Mouse (Mus musculus) embryonic facial prominence, embryonic 14.5 days (tissue): ENCODE results near the gene Acot7. TPM values are rescaled to one million over a fixed set of nuclear protein-coding genes. Genes with fewer than 3 reads are reported as not detected.

ENCODE experiments used
- ATAC-seq: fragments of 200-750 bp; cut with Nextera tagmentation; 2 replicates; pipeline ENCODE4 v1.8.0; 2017; ENCODE audit warnings: low read depth, moderate number of reproducible peaks, moderate TSS enrichment
- DNase-seq: peaks from one replicate; pipeline ENCODE4 v3.0.0-alpha.2; 2015; ENCODE audit warnings: low spot score
- H3K27ac ChIP-seq: fragments of 300-500 bp; sonication (generic); replicated peaks from 2 replicates; pipeline ENCODE4 v1.5.1; 2014; ENCODE audit warnings: low read depth, mild to moderate bottlenecking, low read length, moderate library complexity
- H3K27me3 ChIP-seq: fragments of 300-500 bp; sonication (generic); replicated peaks from 2 replicates; pipeline ENCODE4 v1.6.1; 2014; ENCODE audit warnings: low read length; ENCODE audit not compliant: control insufficient read depth, insufficient read depth
- H3K36me3 ChIP-seq: fragments of 300-500 bp; sonication (generic); 2 replicates; pipeline ENCODE4 v1.6.1; 2014; ENCODE audit warnings: low read length, mixed read lengths; ENCODE audit not compliant: control insufficient read depth, insufficient read depth
- H3K4me1 ChIP-seq: fragments of 300-500 bp; sonication (generic); 2 replicates; pipeline ENCODE4 v1.6.1; 2014; ENCODE audit warnings: antibody characterized with exemption, low read length; ENCODE audit not compliant: control insufficient read depth, insufficient read depth
- H3K4me2 ChIP-seq: fragments of 300-500 bp; sonication (generic); 2 replicates; pipeline ENCODE4 v1.6.1; 2014; ENCODE audit warnings: low read depth, mild to moderate bottlenecking, low read length, moderate library complexity, mixed read lengths
- H3K4me3 ChIP-seq: fragments of 300-500 bp; sonication (generic); 2 replicates; pipeline ENCODE4 v1.5.1; 2014; ENCODE audit warnings: low read depth, mild to moderate bottlenecking, low read length
- H3K9ac ChIP-seq: fragments of 300-500 bp; sonication (generic); 2 replicates; pipeline ENCODE4 v1.6.1; 2014; ENCODE audit warnings: low read depth, mild to moderate bottlenecking, low read length, moderate library complexity, mixed read lengths
- H3K9me3 ChIP-seq: fragments of 300-500 bp; sonication (generic); 2 replicates; pipeline ENCODE4 v1.6.1; 2016; ENCODE audit warnings: low read length; ENCODE audit not compliant: control insufficient read depth
- WGBS: fragments of 180-500 bp; shearing (Covaris S2); extraction: QIAGEN DNeasy Blood & Tissue Kit; methylation state at CpG from one replicate; pipeline ENCODE4 v1.1.7; 2014; 5-methylcytosine and 5-hydroxymethylcytosine counted together
- polyA plus RNA-seq: library from polyadenylated mRNA; unstranded; fragments of >200 nt; fragmentation: Nextera tagmentation; extraction: Ambion mirVana; gene quantifications from 2 replicates; pipeline ENCODE4 v1.2.1, GENCODE M21; 2014

Gene Acot7
- polyA plus RNA-seq, 1 experiment from 2014 or later, result 71.8 TPM

DNA sequence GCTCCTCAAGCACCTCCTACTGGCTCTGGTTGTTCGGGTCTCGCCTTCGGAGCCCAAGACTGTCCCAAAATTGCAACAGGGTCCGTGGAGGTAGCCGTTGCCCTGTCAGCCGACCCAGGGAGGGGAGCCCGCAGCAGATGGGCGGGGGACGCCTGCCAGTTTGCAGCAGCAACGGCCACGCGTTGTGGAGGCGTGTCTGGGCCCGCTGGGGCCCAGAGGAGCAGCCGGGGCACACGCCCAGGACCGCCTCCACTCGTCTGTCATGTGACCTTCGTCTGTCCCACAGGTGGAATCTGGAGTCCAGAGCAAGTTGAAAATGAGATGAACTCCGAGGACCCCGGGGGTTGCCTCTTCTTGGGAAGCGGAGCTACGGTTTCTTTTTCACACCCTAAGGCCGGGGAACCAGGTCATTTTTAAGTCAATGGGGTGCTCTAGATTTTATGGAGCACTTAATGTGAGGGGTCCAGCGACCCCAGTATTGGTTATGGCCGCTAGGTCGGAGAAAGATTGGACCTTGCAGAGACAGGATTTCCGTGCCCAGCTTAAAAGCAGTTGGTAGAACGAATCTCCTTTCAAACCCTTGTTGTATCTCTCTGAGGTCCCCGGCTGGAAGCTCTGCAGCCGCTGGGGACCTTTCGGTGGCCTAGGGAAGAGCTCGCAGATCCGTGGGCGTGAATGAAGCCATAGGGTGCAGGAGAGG is 19.2 kb upstream of the Acot7 start, which contains the start of gene Hes2:
Gene Hes2, plus strand, starts transcription at position 283 of the 700 bp plus-strand sequence.
- 6% methylated on average over 28 of the region's 35 CpGs for WGBS

DNA sequence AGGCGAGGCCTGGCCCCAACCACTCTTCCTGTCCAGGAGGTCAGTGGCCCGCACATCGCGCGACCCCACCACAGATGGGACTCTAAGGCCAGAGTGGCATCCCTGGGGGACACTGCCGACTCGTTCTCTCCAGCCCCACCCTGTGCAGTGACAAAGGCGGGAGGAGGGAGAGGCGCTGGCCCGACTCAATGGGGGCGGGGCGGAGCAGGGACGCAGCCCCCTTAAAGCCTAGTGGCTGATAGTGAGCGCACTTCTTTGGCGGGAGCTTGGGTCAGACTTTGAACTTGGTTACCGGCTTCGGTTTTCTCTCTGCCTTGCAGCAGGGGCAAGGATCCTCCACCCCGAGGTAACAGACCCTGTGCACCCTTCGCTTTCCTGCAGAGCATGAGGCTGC is 18.7 kb upstream of the Acot7 start:
- no peaks in the 10 kb centered on the region for H3K36me3 ChIP-seq
- no peak for ATAC-seq
- no peaks in the 10 kb centered on the region for H3K9me3 ChIP-seq
- H3K27ac ChIP-seq, result no peak overlapping the region
- H3K4me3 ChIP-seq, result peak overlapping the region; percentile 23
- H3K4me1 ChIP-seq, result no peaks in the 10 kb centered on the region; the same call in 1 of the 2 replicates
- H3K27me3 ChIP-seq, result peaks cover 79% of the 10 kb centered on the region
- H3K4me2 ChIP-seq, result 0 out of 2 replicates have a peak overlapping the region, but pooled peaks have one; percentile 50
- 2% methylated on average over 19 of the region's 19 CpGs for WGBS
- H3K9ac ChIP-seq, result no peak overlapping the region
- no peak for DNase-seq

More for the DNA sequence above, 19.2 kb upstream of the Acot7 start, which contains the start of gene Hes2:
- H3K9ac ChIP-seq, result no peak within 1 kb of the TSS
- no peaks in the 10 kb centered on the region for H3K36me3 ChIP-seq
- peaks cover 80% of the 10 kb centered on the region for H3K27me3 ChIP-seq
- DNase-seq (peak; percentile 22), ATAC-seq (no peak)
- no peaks in the 10 kb centered on the region for H3K9me3 ChIP-seq
- peak within 1 kb of the TSS; percentile 50 for H3K4me2 ChIP-seq
- peaks cover 3% of the 10 kb centered on the region for H3K4me1 ChIP-seq
- H3K4me3 ChIP-seq, result peak within 1 kb of the TSS; percentile 23
- no peak within 1 kb of the TSS for H3K27ac ChIP-seq

DNA sequence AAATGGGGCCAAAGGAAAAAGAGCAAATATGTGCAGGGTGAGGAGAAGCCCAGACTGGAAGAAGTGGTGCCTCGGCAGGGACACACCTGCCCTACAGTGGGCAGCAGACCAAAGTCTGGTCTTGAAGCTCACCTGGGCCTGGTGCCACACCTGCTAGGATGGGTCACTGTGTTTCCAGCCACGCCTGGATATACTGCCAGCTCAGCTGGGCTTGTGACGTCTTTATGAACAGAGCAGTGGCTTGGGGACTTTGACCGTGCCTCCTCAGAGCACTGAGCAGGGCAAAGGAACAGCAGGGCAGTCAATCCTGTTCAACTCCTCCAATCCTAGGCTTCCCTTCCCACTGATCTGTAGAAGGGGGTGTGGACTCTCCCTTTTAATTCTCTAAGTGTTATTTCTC is 17.2 kb upstream of the Acot7 start:
- Histone ChIP-seq H3K9me3 (no peaks in the 10 kb centered on the region), H3K4me3 (no peak overlapping the region), H3K27me3 (peaks cover 67% of the 10 kb centered on the region), H3K36me3 (no peaks in the 10 kb centered on the region), H3K4me1 (no peaks in the 10 kb centered on the region; the same call in 1 of the 2 replicates), H3K4me2 (no peak overlapping the region), H3K27ac (no peak overlapping the region), H3K9ac (no peak overlapping the region)
- DNase-seq, result no peak
- WGBS, result 40% methylated on average over 3 of the region's 4 CpGs
- no peak for ATAC-seq

DNA sequence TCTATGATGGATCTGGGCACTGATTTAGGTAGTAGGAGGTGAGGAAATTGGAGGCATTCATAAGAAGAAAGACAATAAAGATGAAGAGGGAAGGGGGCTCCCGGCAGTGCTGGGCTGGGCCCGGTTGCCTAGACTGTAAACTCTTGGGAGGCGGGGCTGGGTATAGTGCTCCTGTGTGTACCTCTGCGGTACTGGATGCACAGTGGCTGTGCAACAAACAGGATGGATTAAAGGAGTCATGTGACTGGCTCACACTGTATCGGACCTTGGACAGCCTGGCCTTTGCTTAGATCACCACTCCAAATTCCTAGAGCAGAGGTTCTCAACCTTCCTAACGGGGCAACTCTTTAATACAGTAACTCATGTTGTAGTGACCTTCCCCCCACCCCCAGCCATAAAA is 16.3 kb upstream of the Acot7 start:
- no peaks in the 10 kb centered on the region for H3K9me3 ChIP-seq
- no peak overlapping the region for H3K27ac ChIP-seq
- no peak overlapping the region for H3K4me2 ChIP-seq
- no peak overlapping the region for H3K4me3 ChIP-seq
- 79% methylated on average over 6 of the region's 6 CpGs for WGBS
- ATAC-seq (no peak), DNase-seq (no peak)
- peaks cover 67% of the 10 kb centered on the region for H3K27me3 ChIP-seq
- H3K9ac ChIP-seq, result no peak overlapping the region
- H3K36me3 ChIP-seq, result no peaks in the 10 kb centered on the region
- no peaks in the 10 kb centered on the region; the same call in 1 of the 2 replicates for H3K4me1 ChIP-seq

DNA sequence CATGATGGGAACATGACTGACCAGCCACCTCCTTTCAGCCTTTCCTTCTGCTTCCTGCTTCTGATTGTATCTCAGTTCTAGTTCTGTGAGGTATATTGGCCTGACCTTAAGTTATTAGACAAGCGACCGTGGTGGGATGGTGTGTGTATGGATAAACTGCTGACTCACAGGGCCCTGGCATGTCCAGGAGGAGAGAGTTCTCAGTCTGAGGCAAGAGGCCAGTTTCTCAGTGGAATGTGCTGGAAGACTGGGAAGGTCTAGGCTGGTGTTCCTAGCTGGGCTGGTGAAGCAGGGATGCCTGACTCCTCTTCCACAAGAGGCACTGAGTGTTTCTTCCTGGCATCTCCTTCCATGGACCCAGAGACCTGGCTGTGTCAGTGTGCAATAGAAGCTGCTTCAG is 15.2 kb upstream of the Acot7 start:
- DNase-seq (no peak), ATAC-seq (no peak)
- no peaks in the 10 kb centered on the region for H3K36me3 ChIP-seq
- no peaks in the 10 kb centered on the region; the same call in 1 of the 2 replicates for H3K4me1 ChIP-seq
- peaks cover 59% of the 10 kb centered on the region for H3K27me3 ChIP-seq
- no peak overlapping the region for H3K9ac ChIP-seq
- WGBS, result 83% methylated on average over 2 of the region's 2 CpGs
- H3K4me3 ChIP-seq, result no peak overlapping the region
- no peaks in the 10 kb centered on the region for H3K9me3 ChIP-seq
- no peak overlapping the region for H3K27ac ChIP-seq
- no peak overlapping the region for H3K4me2 ChIP-seq

DNA sequence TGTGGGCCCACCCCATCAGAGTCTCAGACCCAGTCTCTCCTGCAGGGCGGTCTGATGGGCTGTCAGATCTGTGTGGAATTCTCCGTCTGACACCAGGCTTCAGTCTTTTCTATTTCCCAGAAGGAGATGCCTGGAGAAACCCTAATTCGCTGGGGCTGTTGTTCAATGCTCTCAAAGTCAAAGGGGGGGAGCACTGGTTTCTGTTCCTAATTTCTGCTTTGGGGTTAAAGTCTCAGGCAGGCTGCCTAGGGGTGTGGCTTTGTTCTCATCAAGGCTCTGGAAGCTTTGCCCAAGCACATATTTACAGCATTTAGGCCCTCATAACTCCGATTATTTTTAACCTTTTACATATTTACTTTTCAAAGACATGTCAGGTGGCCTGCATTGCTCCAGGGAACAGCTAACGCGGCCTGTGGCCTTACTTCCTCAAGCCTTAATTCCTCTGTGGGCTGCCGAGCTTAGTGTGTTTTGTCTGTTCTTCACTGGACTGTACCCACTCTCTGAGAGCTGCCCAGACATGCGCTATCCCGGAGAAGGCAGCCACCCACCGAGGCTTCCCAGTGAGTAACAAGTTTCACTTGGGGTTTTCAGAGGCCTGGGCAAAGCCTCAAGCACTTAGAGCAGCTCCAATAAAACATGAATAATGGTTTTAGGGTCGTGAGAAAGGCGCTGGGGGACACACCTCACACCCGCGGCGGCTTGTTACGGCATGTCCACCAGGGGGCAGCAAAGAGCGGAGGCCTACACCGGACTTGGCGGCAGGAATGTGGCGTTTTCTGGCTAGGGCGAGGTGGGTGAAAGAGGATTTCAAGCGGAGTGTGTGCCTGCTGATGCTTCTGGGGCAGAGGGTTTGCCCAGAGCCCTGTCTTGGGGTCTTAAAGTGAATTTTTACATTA is 12.7 kb upstream of the Acot7 start:
- no peak overlapping the region for H3K9ac ChIP-seq
- DNase-seq, result no peak
- no peaks in the 10 kb centered on the region for H3K4me1 ChIP-seq
- ATAC-seq, result 0 out of 2 replicates have a peak, but pooled peaks have one; percentile 56
- peak overlapping the region; percentile 20; the same call in 1 of the 2 replicates for H3K4me2 ChIP-seq
- H3K36me3 ChIP-seq, result no peaks in the 10 kb centered on the region
- H3K9me3 ChIP-seq, result no peaks in the 10 kb centered on the region
- H3K27me3 ChIP-seq, result peaks cover 33% of the 10 kb centered on the region
- H3K4me3 ChIP-seq, result no peak overlapping the region
- H3K27ac ChIP-seq, result peak overlapping the region; percentile 15; the same call in 1 of the 2 replicates
- 16% methylated on average over 22 of the region's 22 CpGs for WGBS

DNA sequence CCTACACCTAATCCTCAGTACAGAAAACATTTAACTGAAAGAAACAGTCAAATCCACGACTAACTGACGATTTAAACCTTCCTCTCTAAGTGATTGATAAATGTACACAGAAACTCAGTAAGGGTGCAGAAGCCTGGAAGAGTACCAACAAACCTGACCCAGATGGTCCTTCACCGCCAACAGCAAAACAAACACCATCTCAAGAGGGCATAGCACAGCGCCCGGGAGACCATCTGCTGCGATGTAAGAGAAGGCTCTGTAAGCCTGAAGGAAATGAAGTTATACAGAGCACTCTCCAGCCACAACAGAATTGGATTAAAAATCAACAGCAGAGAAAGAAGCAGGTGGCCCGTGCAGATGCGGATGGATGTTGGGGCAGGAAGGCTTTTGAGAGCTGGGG is 9.9 kb upstream of the Acot7 start:
- WGBS, result 45% methylated on average over 8 of the region's 8 CpGs
- Histone ChIP-seq H3K4me3 (no peak overlapping the region), H3K36me3 (no peaks in the 10 kb centered on the region), H3K27ac (no peak overlapping the region), H3K9me3 (no peaks in the 10 kb centered on the region), H3K4me2 (no peak overlapping the region), H3K4me1 (no peaks in the 10 kb centered on the region), H3K27me3 (peaks cover 6% of the 10 kb centered on the region; the same call in 1 of the 2 replicates), H3K9ac (0 out of 2 replicates have a peak overlapping the region, but pooled peaks have one; percentile 8)
- ATAC-seq (0 out of 2 replicates have a peak, but pooled peaks have one; percentile 11), DNase-seq (no peak)

DNA sequence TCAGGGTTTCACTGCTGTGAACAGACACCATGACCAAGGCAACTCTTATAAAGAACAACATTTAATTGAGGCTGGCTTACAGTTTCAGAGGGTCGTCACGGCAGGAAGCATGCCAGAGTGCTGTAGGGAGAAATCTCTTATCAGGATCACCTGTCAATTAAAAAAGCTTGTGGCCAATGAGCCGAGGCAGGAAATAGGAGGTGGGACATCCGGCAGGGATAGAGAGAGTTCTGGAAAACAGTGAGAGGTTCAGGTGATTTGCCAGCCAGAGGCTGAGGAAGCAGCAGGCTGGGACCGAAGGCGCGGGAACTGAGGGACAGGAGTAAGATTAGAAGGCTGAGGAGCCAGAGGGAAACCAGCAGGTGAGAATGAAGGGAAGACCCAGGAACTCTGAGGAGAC is 8.8 kb upstream of the Acot7 start:
- ATAC-seq (no peak), DNase-seq (no peak)
- Histone ChIP-seq H3K4me2 (no peak overlapping the region), H3K27me3 (peaks cover under 1% of the 10 kb centered on the region; the same call in 1 of the 2 replicates), H3K9me3 (no peaks in the 10 kb centered on the region), H3K36me3 (no peaks in the 10 kb centered on the region), H3K9ac (no peak overlapping the region), H3K4me1 (no peaks in the 10 kb centered on the region), H3K4me3 (no peak overlapping the region), H3K27ac (no peak overlapping the region)
- 76% methylated on average over 7 of the region's 7 CpGs for WGBS
